Mouse (Mus musculus): ENCODE results near the gene Cacnb4. TPM values are rescaled to one million over a fixed set of nuclear protein-coding genes. Genes with fewer than 3 reads are reported as not detected.
A peak's percentile ranks its signal among the peaks of the same experiment; 100 is the strongest.

Cacnb4 gene
- polyA plus RNA-seq, 1 experiment: not detected

- H3K4me1 ChIP-seq (ENCODE audit: control insufficient read depth, insufficient read depth, low read length): peaks cover 2% of the 10 kb centered on the region
- no peak overlapping the region for H3K27ac ChIP-seq (ENCODE audit: insufficient read depth, low read depth, low read length)
- 80% methylated on average over 11 of the region's 11 CpGs for WGBS
- H3K4me3 ChIP-seq (ENCODE audit: insufficient read depth, low read depth, low read length): no peak overlapping the region
- no peak for TF ChIP-seq POLR2A (IDR thresholded peaks at IDR 0.05; ENCODE audit: insufficient read depth, low read depth, low read length)
- no peak for TF ChIP-seq CTCF (IDR thresholded peaks at IDR 0.05; ENCODE audit: insufficient read depth, low read depth, low read length)
Measured at GRCm38 (mm10) chr2:52603935-52604650, 72.5 kb downstream of the Cacnb4 start.

GRCm38 (mm10) chr2:52603421-52603820 is 73.2 kb downstream of the Cacnb4 start:
- Histone ChIP-seq H3K27ac (ENCODE audit: insufficient read depth, low read depth, low read length) (no peak overlapping the region), H3K4me3 (ENCODE audit: insufficient read depth, low read depth, low read length) (no peak overlapping the region), H3K4me1 (ENCODE audit: control insufficient read depth, insufficient read depth, low read length) (peaks cover 2% of the 10 kb centered on the region)
- no peak for TF ChIP-seq POLR2A (IDR thresholded peaks at IDR 0.05; ENCODE audit: insufficient read depth, low read depth, low read length)
- TF ChIP-seq CTCF (IDR thresholded peaks at IDR 0.05; ENCODE audit: insufficient read depth, low read depth, low read length): no peak
- 44% methylated on average over 6 of the region's 6 CpGs for WGBS

- TF ChIP-seq POLR2A (IDR thresholded peaks at IDR 0.05; ENCODE audit: insufficient read depth, low read depth, low read length): no peak
- TF ChIP-seq CTCF (IDR thresholded peaks at IDR 0.05; ENCODE audit: insufficient read depth, low read depth, low read length): no peak
- Histone ChIP-seq H3K27ac (ENCODE audit: insufficient read depth, low read depth, low read length) (no peak overlapping the region), H3K4me3 (ENCODE audit: insufficient read depth, low read depth, low read length) (no peak overlapping the region), H3K4me1 (ENCODE audit: control insufficient read depth, insufficient read depth, low read length) (peaks cover 2% of the 10 kb centered on the region)
- WGBS: 82% methylated on average over 8 of the region's 8 CpGs
Measured at GRCm38 (mm10) chr2:52602921-52603320, 73.7 kb downstream of the Cacnb4 start.

- Histone ChIP-seq H3K4me1 (ENCODE audit: control insufficient read depth, insufficient read depth, low read length) (peaks cover 2% of the 10 kb centered on the region), H3K27ac (ENCODE audit: insufficient read depth, low read depth, low read length) (no peak overlapping the region), H3K4me3 (ENCODE audit: insufficient read depth, low read depth, low read length) (no peak overlapping the region)
- WGBS: 92% methylated on average over 2 of the region's 2 CpGs
- TF ChIP-seq POLR2A (IDR thresholded peaks at IDR 0.05; ENCODE audit: insufficient read depth, low read depth, low read length): no peak
- TF ChIP-seq CTCF (IDR thresholded peaks at IDR 0.05; ENCODE audit: insufficient read depth, low read depth, low read length): no peak
Measured at GRCm38 (mm10) chr2:52602228-52602627, 74.4 kb downstream of the Cacnb4 start.

- no peak overlapping the region for H3K27ac ChIP-seq (ENCODE audit: insufficient read depth, low read depth, low read length)
- H3K4me1 ChIP-seq (ENCODE audit: control insufficient read depth, insufficient read depth, low read length): peaks cover 10% of the 10 kb centered on the region; the same call in 1 of the 2 replicates
- TF ChIP-seq CTCF (IDR thresholded peaks at IDR 0.05; ENCODE audit: insufficient read depth, low read depth, low read length): no peak
- TF ChIP-seq POLR2A (IDR thresholded peaks at IDR 0.05; ENCODE audit: insufficient read depth, low read depth, low read length): no peak
- no peak overlapping the region for H3K4me3 ChIP-seq (ENCODE audit: insufficient read depth, low read depth, low read length)
Measured at GRCm38 (mm10) chr2:52597511-52597910, 79.1 kb downstream of the Cacnb4 start.

GRCm38 (mm10) chr2:52593814-52594213 is 82.8 kb downstream of the Cacnb4 start:
- Histone ChIP-seq H3K4me1 (ENCODE audit: control insufficient read depth, insufficient read depth, low read length) (peaks cover 21% of the 10 kb centered on the region), H3K27ac (ENCODE audit: insufficient read depth, low read depth, low read length) (no peak overlapping the region), H3K4me3 (ENCODE audit: insufficient read depth, low read depth, low read length) (no peak overlapping the region)
- WGBS: 58% methylated on average over 8 of the region's 8 CpGs
- TF ChIP-seq CTCF (IDR thresholded peaks at IDR 0.05; ENCODE audit: insufficient read depth, low read depth, low read length) (no peak), POLR2A (IDR thresholded peaks at IDR 0.05; ENCODE audit: insufficient read depth, low read depth, low read length) (no peak)

- TF ChIP-seq CTCF (IDR thresholded peaks at IDR 0.05; ENCODE audit: insufficient read depth, low read depth, low read length) (no peak), POLR2A (IDR thresholded peaks at IDR 0.05; ENCODE audit: insufficient read depth, low read depth, low read length) (no peak)
- Histone ChIP-seq H3K27ac (ENCODE audit: insufficient read depth, low read depth, low read length) (0 out of 2 replicates have a peak overlapping the region, but pooled peaks have one; percentile 8), H3K4me1 (ENCODE audit: control insufficient read depth, insufficient read depth, low read length) (peaks cover 21% of the 10 kb centered on the region), H3K4me3 (ENCODE audit: insufficient read depth, low read depth, low read length) (no peak overlapping the region)
- WGBS: 37% methylated on average over 5 of the region's 5 CpGs
Measured at GRCm38 (mm10) chr2:52593260-52593659, 83.4 kb downstream of the Cacnb4 start.

- H3K27ac ChIP-seq (ENCODE audit: insufficient read depth, low read depth, low read length): no peak overlapping the region
- WGBS: 2% methylated on average over 5 of the region's 5 CpGs
- H3K4me3 ChIP-seq (ENCODE audit: insufficient read depth, low read depth, low read length): no peak overlapping the region
- H3K4me1 ChIP-seq (ENCODE audit: control insufficient read depth, insufficient read depth, low read length): peaks cover 16% of the 10 kb centered on the region
- no peak for TF ChIP-seq POLR2A (IDR thresholded peaks at IDR 0.05; ENCODE audit: insufficient read depth, low read depth, low read length)
- no peak for TF ChIP-seq CTCF (IDR thresholded peaks at IDR 0.05; ENCODE audit: insufficient read depth, low read depth, low read length)
Measured at GRCm38 (mm10) chr2:52590970-52591347, 85.7 kb downstream of the Cacnb4 start.

- Histone ChIP-seq H3K4me1 (ENCODE audit: control insufficient read depth, insufficient read depth, low read length) (peaks cover 16% of the 10 kb centered on the region), H3K27ac (ENCODE audit: insufficient read depth, low read depth, low read length) (peak overlapping the region; percentile 61; the same call in 1 of the 2 replicates), H3K4me3 (ENCODE audit: insufficient read depth, low read depth, low read length) (no peak overlapping the region)
- 28% methylated on average over 7 of the region's 7 CpGs for WGBS
- no peak for TF ChIP-seq CTCF (IDR thresholded peaks at IDR 0.05; ENCODE audit: insufficient read depth, low read depth, low read length)
- TF ChIP-seq POLR2A (IDR thresholded peaks at IDR 0.05; ENCODE audit: insufficient read depth, low read depth, low read length): no peak
Measured at GRCm38 (mm10) chr2:52590340-52590969, 86.2 kb downstream of the Cacnb4 start.

Measured in olfactory bulb, adult 2 months (tissue).